Mouse (Mus musculus) heart, adult 2 months (tissue): Measurements from ENCODE around the gene Abcb10.

Experiments used
- CTCF ChIP-seq: fragments of 200-600 bp; IDR thresholded peaks from 2 replicates; pipeline ENCODE4 v1.8.1; 2022; ENCODE audit warnings: antibody characterized with exemption, mild to moderate bottlenecking, moderate library complexity
- EP300 ChIP-seq: fragments of 200-500 bp; IDR thresholded peaks from 2 replicates; pipeline ENCODE4 v1.6.1; 2011; ENCODE audit warnings: low read depth, low read length, control low read depth; ENCODE audit not compliant: insufficient read depth
- POLR2A ChIP-seq: fragments of 200-500 bp; IDR thresholded peaks from 2 replicates; pipeline ENCODE4 v1.6.1; 2011; ENCODE audit warnings: mild to moderate bottlenecking, low read depth, low read length, control low read depth; ENCODE audit not compliant: insufficient read depth

DNA sequence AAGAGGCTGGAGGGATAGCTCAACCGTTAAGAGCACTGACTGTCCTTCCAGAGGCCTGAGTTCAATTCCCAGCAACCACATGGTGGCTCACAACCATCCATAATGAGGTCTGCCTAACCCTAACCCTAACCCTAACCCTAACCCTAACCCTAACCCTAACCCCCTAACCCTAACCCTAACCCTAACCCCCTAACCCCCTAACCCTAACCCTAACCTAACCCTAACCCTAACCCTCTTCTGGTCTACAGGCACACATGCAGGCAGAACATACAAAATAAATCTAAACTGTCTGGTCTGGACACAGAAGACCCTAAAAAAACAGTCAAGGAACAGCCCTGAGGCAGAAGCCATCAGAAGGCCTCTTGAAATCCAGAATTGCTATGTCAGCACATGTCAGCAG, 21.6 kb downstream of the Abcb10 start:
- TF ChIP-seq CTCF, result no peak
- no peak for TF ChIP-seq POLR2A
- TF ChIP-seq EP300, result no peak
